Mouse (Mus musculus): Measurements from ENCODE around the gene Ugt1a10.

The Ugt1a10 gene

DNA sequence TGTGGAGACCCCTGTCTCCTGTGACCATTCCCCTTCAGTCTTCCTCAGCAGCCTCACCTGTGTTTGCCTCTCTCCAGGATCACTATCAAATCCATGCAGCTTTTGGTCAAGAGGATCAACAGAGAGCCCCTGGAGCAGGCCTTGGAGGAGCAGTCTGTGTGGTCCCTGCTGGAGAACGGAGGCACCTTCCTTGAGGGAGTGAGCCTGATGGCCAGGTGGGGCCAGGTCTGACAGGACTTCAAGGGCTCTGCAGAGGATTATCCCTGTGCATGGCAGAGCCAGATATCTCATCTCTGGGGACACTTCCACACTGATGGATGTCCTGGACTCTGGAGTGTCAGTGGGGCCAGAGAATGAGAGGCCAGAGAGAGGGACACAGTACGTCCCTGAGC lies 200.3 kb downstream of the Ugt1a10 start:
- DNase-seq (ENCODE audit: low spot score): no peak

DNA sequence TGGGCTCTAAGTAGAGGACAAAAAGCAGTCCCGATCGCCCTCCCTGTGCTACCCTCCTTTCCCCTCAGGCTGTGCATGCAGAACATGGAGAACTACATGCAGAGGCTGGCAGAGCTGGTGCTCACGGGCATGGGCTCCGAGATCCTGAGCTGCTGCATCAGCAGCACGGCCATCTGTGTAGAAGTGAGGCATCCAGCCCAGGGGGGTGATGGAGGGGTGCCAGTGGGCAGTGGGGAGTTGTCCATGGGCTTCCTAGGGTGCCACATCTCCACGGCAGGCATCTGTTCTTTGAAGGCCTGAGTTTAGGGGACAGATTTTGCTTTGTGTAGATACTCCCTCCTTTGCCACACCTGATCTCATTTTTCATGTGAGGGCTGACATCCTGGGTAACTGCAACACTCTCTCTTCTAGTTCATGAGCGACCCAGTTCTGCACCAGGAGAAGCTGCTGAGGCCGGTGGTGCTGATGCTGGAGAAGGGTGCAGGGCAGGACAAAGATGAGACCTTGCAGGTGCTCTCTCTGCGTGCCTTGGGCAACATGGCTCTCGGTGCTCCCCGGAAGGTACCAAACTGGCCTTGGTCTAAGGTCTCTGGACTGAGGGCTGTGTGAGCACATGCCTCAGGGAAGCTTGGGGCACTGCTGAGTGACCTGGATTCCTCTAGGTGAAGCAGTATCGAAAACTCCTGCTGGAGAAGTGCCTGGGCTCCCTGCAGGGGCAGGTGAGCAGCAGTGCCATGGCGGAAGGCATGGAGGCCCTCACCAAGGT lies 201.0 kb downstream of the Ugt1a10 start:
- DNase-seq (ENCODE audit: low spot score): no peak

DNA sequence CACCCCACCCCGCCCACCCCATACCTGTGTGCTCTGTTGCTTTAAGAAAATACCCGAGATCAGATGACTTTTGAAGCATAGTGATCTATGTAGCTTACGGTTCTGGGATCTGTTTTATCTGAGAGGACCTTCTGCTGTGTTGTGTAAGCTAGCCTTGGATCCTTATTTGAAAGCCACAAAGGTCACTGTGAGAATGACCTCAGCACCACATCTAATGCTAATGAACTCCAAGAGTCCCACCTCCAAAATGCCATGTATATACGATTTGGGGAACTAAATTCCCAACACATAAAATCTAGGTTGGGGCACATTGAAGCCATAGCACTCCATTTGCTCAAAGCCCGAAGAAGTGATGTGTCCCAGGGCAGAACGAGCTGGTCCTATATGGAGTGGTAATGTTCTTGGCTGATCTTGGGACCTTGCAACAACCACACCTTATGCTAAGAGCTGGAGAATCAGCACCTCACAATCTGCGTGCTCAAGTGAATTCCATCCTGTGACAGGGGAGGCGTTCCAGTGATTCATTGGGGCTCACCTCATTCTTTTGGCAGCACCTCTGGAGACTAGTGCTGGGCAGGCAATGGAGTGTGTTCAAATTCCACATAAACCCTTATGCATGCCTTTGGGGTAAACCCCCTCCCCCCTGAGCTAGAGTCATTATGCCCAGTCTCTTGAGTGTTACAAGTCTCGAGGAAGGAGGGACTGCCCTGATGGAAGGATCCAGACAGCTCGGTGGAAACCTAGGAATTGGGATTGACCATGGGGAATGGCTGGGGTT lies 201.9 kb downstream of the Ugt1a10 start:
- no peak for DNase-seq (ENCODE audit: low spot score)

DNA sequence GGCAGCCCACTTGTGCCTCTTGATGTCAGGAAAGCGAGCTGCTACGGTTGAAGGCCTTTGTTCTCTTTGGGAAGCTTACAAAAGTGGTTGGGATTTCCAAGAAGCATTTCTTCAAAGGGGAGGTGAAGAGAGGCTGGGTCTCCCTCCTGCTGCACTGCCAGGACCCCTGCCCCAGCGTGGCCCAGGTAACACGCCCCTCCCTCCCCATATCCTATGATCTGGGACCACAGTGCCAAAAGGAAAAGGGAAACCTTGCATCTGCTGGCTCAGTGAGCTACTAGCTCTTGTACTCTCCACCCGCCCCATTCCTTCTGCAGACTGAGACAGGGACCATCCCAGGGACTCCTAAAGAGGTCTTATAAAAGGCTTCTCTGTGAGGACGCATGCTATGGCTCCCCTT lies 202.5 kb downstream of the Ugt1a10 start:
- no peak for DNase-seq (ENCODE audit: low spot score)

DNA sequence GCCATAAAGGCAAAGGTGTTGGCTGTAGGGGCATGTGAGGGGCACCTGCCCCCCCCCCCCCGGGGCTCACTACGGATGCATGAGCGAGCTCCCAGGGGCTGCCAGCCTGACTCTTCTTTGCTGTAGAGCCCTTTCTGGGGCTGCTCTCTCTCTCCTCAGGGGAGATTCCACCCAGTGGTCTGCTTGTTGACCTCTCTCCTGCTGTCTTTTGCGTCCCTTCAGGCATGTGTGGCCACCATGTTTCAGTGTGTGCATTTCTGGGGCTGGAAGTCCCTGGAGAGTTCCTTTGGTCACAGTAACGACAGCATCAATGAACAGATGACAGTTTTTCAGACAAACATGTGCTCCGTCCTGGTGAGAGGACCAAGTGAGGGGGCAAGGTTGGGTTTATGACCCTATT lies 203.2 kb downstream of the Ugt1a10 start:
- no peak for DNase-seq (ENCODE audit: low spot score)

DNA sequence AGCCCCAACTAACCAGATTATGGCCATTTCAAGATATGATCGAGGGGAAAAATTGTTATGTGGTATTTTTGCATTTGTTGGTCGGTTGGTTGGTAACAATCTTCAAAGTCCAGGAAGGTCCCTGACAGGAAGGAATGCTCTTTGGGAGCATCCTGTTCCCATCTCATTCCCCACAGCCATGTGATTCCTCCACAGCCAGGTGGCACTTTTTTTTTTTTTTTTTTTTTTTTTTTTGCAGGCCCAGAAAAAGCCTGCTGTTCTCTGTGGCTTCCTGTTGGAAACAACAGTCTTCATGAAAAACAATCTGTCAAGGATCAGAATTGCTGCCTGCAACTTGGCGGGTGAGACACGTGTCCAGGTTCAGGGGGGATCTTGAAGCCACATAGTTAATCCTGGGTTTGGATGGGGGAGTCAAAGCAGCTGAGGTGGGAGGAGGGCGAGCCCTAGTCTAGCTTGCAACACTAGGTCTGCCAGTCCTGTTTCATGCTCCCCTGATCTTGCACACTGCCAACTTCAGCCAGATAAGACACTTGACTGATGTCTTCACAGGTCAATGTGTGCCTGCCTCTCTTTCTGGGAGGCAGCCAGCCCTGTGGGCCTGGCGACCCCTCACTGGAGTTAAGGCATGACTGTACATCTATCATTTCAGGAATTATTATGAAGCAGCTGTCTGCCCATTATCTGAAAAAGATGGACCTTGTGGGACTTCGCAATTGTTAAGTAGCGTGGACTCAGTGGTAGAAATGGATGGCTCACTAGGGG lies 203.9 kb downstream of the Ugt1a10 start:
- no peak for DNase-seq (ENCODE audit: low spot score)

DNA sequence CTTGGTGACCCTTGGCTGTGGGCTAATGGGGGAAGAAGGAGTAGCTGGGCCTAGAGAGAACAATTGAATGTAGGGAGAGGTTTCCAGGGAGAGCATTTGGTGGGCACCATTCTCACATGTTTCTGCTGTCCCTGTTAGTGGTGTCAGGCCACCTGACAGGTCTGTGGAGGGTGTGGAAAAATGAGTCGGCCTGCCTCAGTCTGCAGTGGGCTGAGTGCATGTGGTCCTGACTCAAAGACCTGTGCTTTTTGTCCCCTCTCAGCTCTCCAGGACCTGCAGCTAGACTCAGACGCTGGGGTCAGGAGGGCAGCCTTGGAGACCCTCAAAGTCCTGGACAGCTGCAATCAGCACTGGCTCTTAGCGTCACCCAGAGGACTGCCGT lies 204.4 kb downstream of the Ugt1a10 start:
- DNase-seq (ENCODE audit: low spot score): no peak

DNA sequence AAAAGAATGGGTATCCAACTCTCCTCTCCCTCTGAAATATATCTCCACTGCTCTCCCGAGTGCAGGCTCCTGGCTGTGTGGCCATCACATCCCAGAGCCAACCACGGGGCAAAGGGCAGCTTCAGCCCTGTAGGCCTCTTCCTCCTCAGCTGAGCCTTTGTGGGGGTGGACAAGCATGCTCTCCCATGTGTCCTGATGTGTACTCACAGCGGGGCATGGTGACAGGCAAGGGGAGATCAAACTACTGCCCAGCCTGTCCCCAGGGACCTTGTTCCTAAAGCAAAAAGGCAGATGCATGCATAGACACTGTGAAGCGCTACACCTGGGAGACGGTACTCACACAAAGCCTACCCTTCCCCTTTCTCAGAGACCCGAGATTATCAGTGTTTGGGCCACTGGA lies 204.9 kb downstream of the Ugt1a10 start:
- no peak for DNase-seq (ENCODE audit: low spot score)

DNA sequence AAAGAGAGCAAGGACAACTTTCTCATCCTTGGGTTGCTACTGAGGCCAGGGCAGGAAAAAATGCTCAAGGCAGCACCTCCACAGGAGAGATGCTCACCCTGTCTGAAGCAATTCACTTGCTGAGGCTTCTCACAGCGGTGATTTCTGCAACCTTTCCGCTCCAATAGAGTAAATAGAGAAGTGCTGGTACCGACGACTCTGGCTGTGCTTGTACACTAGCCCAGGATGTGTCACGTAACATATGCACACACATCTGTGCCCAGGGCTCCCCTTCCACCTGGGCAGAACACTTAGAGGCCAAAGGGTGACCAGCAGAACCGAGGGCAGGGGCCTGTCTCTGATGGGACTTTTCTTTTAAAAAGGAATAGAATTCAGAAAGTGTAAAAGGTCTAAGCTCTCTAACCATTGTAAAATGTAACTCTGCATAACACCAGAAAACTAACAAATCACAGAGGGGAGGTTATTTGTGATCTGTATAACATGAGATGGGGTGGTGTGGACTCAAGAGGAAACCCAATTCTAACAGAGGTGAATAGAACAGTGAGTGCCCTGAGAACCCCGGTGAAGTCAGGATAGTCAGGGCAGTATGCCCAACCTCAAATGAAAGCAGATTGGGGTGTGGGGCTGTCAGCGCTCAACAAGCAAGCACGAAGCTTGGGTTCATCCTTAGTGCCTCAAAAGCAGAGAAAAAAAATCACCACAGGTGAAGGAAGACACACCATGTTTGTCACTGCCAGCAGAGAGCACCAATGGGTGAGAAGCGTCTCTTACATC lies 205.6 kb downstream of the Ugt1a10 start:
- DNase-seq (ENCODE audit: low spot score): no peak

DNA sequence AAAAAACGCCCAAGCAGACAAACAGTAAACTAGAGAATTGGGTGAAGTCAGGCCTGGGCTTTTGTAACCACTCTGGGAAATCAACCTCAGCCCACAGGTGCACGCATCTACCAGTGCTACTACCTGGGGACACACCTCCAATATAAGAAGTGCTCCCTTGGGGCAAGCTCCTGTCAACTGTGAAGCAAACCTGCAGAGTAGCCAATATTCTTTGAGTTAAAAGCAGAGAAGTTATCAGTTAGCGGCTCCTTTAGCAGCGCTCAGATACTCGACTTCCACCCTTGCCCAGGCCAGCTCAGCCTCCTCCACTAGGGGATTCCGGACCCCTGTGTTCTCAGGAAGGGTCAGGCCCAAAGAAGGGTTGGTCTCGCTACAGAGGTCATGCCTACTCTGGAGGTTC lies 206.5 kb downstream of the Ugt1a10 start:
- DNase-seq (ENCODE audit: low spot score): no peak

DNA sequence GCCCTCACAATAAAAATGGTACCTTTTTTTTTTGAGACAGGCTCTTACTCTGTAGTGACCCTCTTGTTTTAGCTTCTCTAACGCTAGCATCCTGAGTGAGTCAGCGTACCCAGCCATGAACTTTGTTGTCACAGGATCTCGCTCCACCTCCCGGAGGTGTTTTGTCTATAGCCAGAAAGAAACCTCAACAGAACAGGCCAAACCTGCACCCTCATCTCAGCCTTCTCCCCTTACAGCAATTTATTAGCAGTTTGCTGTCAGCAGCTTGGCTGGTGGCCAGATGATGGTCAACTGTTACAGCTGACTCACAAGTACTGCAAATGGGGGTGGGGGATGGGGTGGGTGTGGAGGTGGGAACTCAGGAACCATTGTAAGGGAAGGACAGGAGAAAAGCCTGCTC lies 207.1 kb downstream of the Ugt1a10 start:
- peak; percentile 83 for DNase-seq (ENCODE audit: low spot score)

DNA sequence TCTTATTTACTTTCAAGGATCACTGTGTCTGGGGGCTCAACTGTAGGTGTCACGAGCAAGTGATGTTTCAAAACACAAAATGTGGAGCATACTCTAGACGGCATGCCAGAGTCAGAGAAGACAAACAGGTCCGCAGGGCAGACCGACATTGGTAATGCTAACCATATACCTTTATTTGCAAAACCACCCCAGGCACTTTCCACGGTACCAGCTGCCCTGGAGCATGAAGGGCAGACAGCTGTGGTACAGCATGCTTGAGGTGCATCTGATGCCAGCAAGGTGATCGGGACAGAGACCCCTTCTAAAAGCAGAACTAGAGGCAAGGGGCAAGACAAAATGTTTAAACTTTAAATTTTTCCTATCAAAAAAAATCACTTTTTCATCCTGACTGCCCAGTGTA lies 207.8 kb downstream of the Ugt1a10 start:
- no peak for DNase-seq (ENCODE audit: low spot score)

DNA sequence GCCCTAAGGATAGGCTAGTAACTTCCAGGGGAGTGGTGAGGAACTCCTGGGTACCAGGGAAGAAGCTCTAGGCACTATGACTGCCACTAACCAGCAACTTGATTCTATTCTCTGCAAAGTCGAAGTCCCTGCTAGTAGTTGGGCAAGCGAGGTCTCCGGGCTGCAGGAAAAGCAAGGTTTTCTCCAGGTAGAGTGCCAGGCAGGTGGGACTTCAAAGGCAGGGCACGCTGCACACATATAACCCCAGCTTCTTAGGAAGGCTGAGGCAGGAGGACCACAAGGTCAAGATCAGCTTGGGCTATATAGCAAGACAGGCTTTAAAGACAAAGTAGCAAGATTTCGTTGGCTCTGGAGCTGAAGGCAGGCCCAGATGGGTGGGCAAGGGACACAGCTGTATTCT lies 208.6 kb downstream of the Ugt1a10 start:
- DNase-seq (ENCODE audit: low spot score): no peak

DNA sequence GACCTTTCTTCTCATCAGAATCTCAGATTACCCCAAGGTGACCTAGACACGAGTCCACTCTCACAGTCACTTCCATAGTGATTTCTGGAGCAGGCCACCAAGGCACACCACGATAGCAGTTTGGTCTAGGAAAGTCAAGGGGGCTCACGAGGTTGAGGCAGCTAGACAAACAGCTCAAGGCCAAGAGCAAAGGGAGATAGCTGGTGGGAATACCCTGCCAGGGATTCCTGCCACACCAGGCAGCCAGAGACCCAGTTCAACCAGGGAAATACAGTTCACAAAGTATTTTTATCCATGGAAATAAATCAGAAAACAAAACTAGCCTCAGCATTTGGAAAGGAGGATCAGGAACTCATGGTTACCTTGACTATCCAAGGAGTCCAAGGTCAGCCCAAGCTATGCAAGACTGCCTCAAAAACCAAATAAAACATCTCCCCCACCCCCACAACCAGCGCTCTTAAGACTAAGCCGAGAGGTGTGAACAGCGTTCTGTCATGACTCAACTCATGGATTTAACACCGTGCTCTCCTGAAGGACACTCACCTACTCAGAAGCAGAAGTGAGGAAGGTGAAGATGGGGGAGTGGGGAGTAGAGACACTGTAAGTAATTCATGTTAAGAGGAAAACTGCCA lies 209.2 kb downstream of the Ugt1a10 start:
- no peak for DNase-seq (ENCODE audit: low spot score)

DNA sequence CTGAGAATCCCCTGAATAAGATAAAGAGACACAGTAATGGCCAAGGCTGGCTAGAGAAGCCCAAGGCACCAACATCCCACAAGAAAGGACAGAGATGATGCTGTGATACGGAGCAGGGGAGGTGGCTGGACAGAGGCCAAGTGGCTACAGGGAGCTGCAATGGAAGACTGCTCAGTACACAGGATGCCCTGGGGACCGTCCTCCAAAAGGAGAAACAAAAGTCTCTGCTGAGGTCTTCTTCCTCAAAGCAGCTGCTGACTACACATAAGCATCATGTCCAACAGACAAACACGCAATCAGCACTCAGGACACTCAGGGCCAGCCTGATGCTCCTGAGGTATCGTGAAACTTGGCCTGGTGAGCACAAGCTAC lies 209.7 kb downstream of the Ugt1a10 start:
- no peak for DNase-seq (ENCODE audit: low spot score)

DNA sequence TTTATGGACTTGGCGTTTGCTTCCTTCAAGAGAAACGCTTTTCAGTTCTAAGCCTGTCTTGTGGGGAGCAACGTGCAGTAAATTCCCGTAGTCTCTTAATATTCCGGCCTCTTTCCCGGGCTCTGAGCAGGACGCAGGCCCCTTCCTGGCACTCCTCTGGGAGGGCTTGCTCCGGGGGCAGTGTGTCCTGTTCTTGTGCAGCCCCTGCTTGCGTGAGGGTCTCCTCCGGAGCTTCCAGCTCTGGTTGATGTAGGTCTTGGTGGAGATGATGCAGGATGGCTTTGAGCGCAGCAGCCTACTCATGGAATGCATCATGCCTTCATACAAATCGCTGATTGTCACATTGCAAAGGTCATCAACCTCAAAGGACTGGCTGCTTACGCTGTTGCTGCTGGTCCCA lies 210.9 kb downstream of the Ugt1a10 start:
- DNase-seq (ENCODE audit: low spot score): no peak

DNA sequence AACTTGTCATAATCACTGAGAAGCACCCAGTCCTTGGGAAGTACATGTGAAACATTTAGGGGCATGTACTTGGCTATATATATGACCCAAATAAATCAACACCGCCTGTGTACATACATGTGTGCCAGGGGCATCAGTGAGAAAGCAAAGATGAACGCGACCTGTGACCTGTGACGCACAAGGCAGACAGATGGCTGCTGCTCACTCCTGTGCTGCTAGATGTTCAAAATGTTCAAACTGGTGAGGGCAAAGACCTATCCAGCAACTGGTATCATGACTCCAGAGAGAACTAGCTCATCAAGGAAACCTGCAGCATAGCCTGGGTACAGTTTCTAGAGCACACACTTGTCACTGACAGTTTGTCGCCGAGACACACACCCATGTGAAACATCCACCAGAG lies 212.3 kb downstream of the Ugt1a10 start:
- DNase-seq (ENCODE audit: low spot score): no peak

DNA sequence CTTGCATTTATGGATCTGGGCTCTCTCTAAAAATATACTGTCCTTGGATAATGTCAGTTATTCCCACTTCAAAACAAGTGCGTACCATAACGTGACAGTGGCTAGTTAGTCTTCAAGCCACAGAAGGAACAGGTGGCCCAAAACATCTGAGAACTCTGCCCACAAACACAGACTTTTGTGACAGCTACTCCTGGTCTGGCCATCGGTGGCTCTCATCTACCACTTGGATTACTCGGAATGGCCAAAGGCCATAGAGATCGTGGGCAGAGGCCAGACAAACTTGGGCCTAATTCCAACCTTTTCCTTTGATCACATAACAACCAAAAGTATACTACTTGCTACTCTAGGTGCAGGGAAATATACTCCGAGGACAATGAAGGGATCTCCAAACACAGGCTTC lies 212.9 kb downstream of the Ugt1a10 start:
- DNase-seq (ENCODE audit: low spot score): no peak

Measured in adipocyte (in vitro differentiated cells).